Mouse (Mus musculus) forebrain, embryonic 14.5 days (tissue): ENCODE data around the gene 1700061G19Rik. TPM values are rescaled to one million over a fixed set of nuclear protein-coding genes. Genes with fewer than 3 reads are reported as not detected.

Experiments
- polyA plus RNA-seq: library from polyadenylated mRNA; unstranded; fragments of >200 nt; fragmentation: Nextera tagmentation; extraction: Ambion mirVana; gene quantifications from 2 replicates; pipeline ENCODE4 v1.2.1, GENCODE M21; 2014

1700061G19Rik gene
- polyA plus RNA-seq, 1 experiment from 2014 or later: 0.08 TPM

Other genes with a start within 250 kb of the 1700061G19Rik start
- 33.3 and 41.8 TPM in 2 replicates for gene Lonp1, start 248.6 kb upstream of the 1700061G19Rik start, polyA plus RNA-seq
- gene Catsperd, start 247.3 kb upstream of the 1700061G19Rik start, polyA plus RNA-seq: 1.2 and 1.3 TPM in 2 replicates
- gene Ranbp3, start 202.2 kb upstream of the 1700061G19Rik start, polyA plus RNA-seq: 116 and 120 TPM in 2 replicates
- gene Ndufa11, start 157.7 kb upstream of the 1700061G19Rik start, polyA plus RNA-seq: 490 and 613 TPM in 2 replicates
- gene Vmac, start 157.5 kb upstream of the 1700061G19Rik start, polyA plus RNA-seq: 18.6 and 24.6 TPM in 2 replicates
- 0.94 and 1.7 TPM in 2 replicates for gene Nrtn, start 117.9 kb upstream of the 1700061G19Rik start, polyA plus RNA-seq
- gene Dus3l, start 110.7 kb upstream of the 1700061G19Rik start, polyA plus RNA-seq: 48.2 and 57.3 TPM in 2 replicates
- gene Prr22, start 105.2 kb upstream of the 1700061G19Rik start, polyA plus RNA-seq: 0.42 and 0.52 TPM in 2 replicates
- gene Rfx2, start 44.5 kb upstream of the 1700061G19Rik start, polyA plus RNA-seq: 2.2 and 3.2 TPM in 2 replicates
- not detected in 2 replicates for gene Acsbg2, start 1.0 kb upstream of the 1700061G19Rik start, polyA plus RNA-seq
- gene Mllt1, start 59.9 kb downstream of the 1700061G19Rik start, polyA plus RNA-seq: 45.6 and 52.3 TPM in 2 replicates
- not detected in 2 replicates for gene Acer1, start 106.6 kb downstream of the 1700061G19Rik start, polyA plus RNA-seq
- 173 and 209 TPM in 2 replicates for gene Clpp, start 114.8 kb downstream of the 1700061G19Rik start, polyA plus RNA-seq
- gene Alkbh7, start 121.9 kb downstream of the 1700061G19Rik start, polyA plus RNA-seq: 41.9 and 44.8 TPM in 2 replicates
- 0.70 TPM in 2 replicates for gene Pspn, start 124.5 kb downstream of the 1700061G19Rik start, polyA plus RNA-seq
- gene Gtf2f1, start 135.8 kb downstream of the 1700061G19Rik start, polyA plus RNA-seq: 70.7 and 78.9 TPM in 2 replicates
- 0.14 and 0.37 TPM in 2 replicates for gene Gm17949, start 136.0 kb downstream of the 1700061G19Rik start, polyA plus RNA-seq
- gene Khsrp, start 156.0 kb downstream of the 1700061G19Rik start, polyA plus RNA-seq: 24.6 and 26.0 TPM in 2 replicates
- not detected in 2 replicates for gene Slc25a41, start 166.2 kb downstream of the 1700061G19Rik start, polyA plus RNA-seq
- gene Crb3, start 183.6 kb downstream of the 1700061G19Rik start, polyA plus RNA-seq: 1.9 and 2.0 TPM in 2 replicates
- 25.7 and 27.2 TPM in 2 replicates for gene Slc25a23, start 184.4 kb downstream of the 1700061G19Rik start, polyA plus RNA-seq
- 3.6 and 4.1 TPM in 2 replicates for gene Dennd1c, start 203.0 kb downstream of the 1700061G19Rik start, polyA plus RNA-seq
- 229 and 249 TPM in 2 replicates for gene Tubb4a, start 212.3 kb downstream of the 1700061G19Rik start, polyA plus RNA-seq
- gene Tnfsf9, start 229.8 kb downstream of the 1700061G19Rik start, polyA plus RNA-seq: 6.7 and 7.7 TPM in 2 replicates